Mouse (Mus musculus): Measurements from ENCODE around the gene Pdxdc1.

Gene Pdxdc1

GRCm38 (mm10) chr16:13883094-13883774 lies 19.7 kb downstream of the Pdxdc1 start:
- DNase-seq, result no peak

DNA sequence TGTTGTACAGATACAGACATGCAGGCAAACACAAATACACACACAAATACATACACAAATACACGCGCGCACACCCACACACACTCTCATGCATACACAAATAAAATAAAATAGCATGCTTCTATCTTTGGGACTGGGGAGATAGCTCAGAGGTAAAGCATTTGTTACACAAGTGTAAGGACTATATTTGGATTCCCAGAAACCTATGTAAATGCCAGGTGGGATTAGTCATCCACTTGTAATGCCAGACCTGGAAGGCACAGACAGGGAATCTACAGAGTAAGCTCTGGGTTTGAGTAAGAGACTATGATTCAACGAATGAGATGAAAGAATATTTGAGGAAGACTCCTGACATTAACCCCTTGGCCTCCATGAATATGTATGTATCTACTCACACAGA lies 27.4 kb downstream of the Pdxdc1 start:
- DNase-seq, result no peak

DNA sequence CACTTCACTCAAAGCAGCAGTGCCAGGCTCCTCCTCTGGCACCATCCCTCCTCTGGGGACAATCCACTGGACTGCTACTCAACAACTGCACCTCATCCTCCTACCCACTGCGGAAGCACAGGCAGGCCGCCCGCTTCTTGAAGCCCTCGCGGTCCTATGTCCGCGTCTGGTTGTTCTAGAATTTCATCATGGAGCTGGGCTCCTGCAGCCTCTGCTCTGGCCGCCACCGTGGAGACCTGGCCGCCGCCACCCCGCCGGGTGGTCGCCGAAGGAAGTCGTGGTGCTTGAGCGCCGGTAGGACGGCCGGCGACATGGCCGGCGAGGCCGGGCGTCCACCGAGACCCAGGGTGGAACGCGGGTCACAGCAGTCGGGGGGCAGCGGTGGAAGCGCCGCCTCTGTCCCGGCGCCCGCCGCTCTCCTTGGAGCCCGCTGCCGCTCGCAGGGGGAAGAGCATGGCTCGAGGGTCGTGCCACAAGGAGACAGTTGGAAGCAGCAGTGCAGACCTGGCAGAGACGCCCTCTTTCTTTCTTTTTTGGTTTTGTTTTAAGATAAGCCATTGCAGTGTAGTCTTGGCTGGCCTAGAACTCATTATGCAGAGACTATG lies 34.9 kb downstream of the Pdxdc1 start:
- peak; percentile 6 for DNase-seq

DNA sequence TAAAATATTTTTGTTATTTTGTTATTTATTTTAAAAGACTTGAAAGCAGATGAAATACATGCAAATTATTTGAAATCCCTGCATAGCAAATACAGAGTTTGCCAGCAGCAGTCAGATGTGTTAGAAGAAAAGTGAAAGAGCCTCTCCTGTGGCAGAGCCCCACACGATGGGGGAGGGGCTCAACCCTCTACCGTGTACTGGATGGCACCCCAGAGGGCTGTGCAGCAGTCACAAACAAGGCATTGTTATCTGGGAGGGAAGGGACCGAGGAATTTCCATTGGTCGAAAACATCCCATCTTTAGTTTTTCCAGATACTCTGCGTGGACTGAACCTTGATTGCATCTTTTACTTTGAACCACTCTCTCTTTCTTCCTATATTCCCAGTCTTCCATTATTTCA lies 35.5 kb downstream of the Pdxdc1 start:
- peak; percentile 51 for DNase-seq

DNA sequence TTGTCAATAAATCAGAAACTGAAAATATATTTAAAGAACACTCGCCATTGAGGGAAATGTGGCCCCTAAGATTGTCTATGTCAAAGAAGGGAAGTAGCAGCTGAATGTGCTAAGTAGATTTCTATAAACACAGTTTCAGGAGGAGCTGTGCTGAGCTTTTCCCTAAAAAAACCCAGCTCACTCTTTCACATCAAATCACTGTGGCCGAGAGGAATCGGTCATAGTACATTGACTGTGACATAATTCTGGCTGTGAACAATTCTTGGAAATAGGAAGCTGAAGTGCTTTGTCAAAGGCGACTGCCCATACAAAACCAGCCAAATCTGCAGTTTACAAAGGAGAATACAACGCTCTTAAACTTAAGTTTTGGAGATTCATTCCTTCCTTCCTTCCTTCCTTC lies 36.3 kb downstream of the Pdxdc1 start:
- no peak for DNase-seq

- DNase-seq, result no peak
Measured at GRCm38 (mm10) chr16:13866076-13866475, 36.9 kb downstream of the Pdxdc1 start.

DNA sequence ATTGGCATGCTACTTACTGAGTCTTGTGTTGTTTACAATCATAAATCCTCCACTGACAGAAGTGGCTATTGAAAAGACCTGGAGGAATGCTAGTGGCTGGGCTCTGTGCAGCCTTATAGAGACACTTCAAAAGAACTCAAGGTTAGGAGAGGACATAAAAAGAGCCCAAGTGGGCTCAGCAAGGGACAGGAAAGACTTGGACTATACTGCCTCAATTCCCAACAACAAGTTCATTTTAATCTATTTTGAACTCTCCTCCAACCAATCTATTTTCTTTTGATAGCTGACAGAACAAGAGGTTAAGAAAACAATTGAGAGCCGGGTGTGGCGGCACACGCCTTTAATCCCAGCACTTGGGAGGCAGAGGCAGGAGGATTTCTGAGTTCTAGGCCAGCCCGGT lies 49.0 kb downstream of the Pdxdc1 start:
- no peak for DNase-seq

- DNase-seq, result no peak
Measured at GRCm38 (mm10) chr16:13851446-13851845, 51.5 kb downstream of the Pdxdc1 start.

DNA sequence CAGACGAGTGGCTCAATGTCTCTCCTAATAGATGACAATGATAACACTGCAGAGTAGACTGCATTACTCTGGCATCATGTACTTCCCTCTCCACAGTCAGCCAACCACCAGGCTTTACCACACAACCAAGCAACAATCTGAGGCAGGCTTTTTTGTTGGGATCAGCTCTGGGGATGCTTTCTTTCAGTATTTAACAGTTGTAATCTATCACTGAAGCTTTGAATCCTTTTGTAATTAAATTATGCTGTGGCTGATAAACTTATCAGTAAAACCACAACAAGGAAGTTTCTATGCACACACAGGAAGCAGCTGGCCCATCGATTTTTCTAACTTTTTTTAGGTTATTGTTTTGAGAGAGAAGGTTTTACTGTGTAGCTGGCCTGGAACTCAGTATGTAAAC lies 54.6 kb downstream of the Pdxdc1 start:
- DNase-seq, result no peak

GRCm38 (mm10) chr16:13846675-13847074 lies 56.3 kb downstream of the Pdxdc1 start:
- DNase-seq, result no peak

DNA sequence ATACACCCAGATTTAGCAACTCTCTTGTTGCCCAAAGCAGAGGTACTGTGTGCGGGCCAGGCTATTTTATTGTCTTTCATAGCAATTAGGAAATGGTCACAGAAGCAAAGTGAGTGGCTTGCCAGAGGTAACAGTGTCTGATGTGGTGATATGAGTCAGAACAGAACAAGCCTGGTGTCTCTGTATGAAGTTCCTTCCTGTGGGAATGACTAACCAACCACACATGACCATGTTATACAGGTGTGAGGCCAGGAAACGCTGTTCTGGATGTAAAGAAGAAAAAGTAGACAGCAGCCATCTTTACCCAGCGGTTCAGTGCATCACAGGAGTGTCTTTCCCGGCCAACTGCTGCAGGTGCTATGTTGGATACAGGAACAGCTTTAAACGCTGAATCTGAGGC lies 57.9 kb downstream of the Pdxdc1 start:
- DNase-seq, result no peak

DNA sequence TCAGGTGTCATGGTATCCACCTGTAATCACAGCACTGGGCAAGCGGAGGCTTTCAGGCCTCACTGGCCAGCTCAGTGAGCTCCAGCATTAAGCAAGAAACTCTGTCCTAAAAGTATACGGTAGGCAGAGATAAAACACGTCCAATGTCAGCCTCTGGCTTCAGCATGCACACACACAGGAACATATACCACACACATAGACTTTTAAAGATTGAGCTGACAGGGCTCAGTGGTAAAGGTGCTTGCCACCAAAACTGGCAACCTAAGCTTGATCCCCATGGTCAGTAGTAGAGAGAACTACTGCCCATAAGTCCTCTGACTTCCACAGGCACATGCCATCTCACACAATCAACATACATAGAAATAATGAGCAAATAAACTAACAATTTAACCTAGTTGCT lies 62.0 kb downstream of the Pdxdc1 start:
- no peak for DNase-seq

- no peak for DNase-seq
Measured at GRCm38 (mm10) chr16:13840056-13840455, 62.9 kb downstream of the Pdxdc1 start.

- DNase-seq, result no peak
Measured at GRCm38 (mm10) chr16:13834382-13834781, 68.5 kb downstream of the Pdxdc1 start.

GRCm38 (mm10) chr16:13831606-13832005 lies 71.3 kb downstream of the Pdxdc1 start:
- no peak for DNase-seq

- peak; percentile 15 for DNase-seq
Measured at GRCm38 (mm10) chr16:13830444-13830843, 72.5 kb downstream of the Pdxdc1 start.

GRCm38 (mm10) chr16:13826511-13826910 lies 76.4 kb downstream of the Pdxdc1 start:
- DNase-seq, result no peak

DNA sequence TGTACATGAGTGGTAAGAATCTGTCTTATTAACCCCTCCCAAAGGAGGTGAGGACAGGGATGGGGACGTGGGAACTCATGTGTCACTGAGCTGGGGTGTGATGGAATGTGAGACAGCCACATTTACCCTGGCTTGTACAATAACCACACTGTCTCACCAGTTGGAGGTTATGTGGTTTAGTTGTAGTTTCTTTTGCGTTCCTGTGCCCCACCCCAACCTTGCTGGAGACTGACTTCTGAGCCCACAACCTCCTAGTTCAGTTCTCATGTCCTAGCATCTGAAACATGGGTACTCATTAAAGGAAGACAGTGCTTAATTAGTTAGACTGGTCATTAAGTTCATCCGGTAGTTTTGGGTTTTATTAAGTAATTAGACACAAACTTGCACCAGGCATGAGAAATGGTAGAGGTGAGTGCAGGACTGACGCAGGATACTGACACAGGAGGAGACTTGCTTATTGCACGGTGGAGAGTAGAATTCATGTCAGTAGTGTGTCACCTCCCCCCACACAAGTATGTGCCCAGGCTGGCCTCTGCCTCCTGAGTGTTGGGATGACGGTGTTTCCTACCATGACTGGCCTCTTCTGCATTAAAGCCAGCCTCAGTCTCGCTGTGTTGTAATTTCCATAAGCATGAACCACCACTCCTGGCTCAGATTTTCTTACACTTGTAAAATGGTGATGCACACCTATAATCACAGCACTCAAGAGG lies 77.0 kb downstream of the Pdxdc1 start:
- no peak for DNase-seq

DNA sequence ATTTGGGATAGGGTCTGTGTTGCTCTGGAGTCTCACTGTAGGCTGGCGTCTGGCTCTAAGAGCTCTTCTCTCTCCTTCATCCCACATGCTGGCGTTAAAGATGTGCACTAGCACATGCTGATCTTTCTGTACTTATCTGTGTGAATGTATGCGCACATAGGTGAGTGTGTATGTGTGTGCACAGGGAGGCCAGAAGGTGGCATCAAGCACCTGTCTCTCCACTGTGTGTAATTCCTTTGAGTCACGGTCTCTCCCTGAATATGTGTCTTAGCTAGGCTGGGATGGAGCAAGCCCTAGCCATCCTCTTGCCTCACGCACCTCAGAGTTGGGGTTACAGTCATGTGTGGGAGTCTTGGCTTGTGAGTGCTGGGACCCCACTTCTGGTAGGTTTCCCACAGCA lies 82.2 kb downstream of the Pdxdc1 start:
- no peak for DNase-seq

DNA sequence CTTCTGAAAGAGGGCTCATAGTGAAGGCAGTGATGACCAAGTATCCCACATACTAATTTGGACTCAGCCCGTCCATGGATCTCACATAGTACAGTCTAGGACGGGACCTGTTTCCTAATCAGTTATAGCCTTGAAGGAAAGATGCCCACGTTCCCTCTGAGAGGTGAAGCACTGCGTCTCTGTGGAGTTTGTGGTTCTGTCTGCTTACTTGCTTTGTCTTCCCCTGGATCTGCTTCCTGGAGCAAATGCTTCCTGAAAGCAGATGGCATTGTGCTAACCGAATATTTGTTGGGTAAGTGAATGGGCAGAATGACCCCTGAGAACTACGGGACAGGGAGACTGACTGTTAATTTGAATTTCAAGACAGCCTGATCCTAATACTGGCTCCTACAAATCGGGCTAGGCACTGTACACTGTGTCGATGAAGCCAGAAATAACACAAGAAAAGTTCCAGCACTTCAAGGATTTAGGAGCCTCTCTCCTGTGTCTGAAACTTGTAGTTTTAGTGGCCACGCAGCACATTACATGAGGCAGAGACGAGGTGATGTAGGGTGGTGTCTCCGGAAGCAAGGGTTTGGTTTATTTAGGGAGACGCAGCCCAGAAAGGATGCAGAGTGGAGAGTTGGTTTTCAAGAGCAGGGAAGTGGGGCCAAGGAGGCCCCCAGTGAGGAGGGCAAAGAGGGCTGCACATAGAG lies 83.0 kb downstream of the Pdxdc1 start:
- DNase-seq, result peak; percentile 21

GRCm38 (mm10) chr16:13819394-13819743 lies 83.6 kb downstream of the Pdxdc1 start:
- no peak for DNase-seq

- peak; percentile 95 for DNase-seq
Measured at GRCm38 (mm10) chr16:13818560-13819393, 84.2 kb downstream of the Pdxdc1 start, which contains the start of gene Ntan1. Gene Ntan1, plus strand, starts transcription at chr16:13818845.

GRCm38 (mm10) chr16:13813200-13813599 lies 89.7 kb downstream of the Pdxdc1 start:
- DNase-seq, result no peak

Data from thymus, postnatal 14 days (tissue).